Mouse (Mus musculus): ENCODE results near the gene Cdc34b. TPM values are rescaled to one million over a fixed set of nuclear protein-coding genes. Genes with fewer than 3 reads are reported as not detected.

The Cdc34b gene
- polyA plus RNA-seq, 1 experiment, result not detected

DNA sequence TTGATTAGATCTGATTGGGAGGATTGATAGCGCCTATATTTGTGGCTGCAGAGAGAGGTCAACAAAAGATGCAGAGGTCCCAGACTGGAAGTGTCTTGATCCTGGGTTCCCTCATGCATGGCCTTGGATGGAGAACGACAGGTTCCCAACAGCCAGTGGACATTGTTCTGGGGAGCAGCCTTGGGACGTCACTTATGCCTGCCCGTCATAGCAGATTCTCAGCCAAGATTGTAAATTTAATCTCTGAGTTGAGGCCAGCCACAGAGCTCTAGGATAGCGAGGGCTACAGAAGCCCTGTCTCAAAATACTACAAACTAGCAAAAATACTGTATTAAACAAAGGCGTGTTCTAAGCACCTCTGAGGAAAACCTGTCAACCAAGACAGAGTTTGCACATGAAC, 18.3 kb downstream of the Cdc34b start:
- TF ChIP-seq POLR2A (IDR thresholded peaks at IDR 0.05; ENCODE audit: control insufficient read depth, extremely low read depth, insufficient read depth, low read length, poor library complexity) (no peak), CTCF (IDR thresholded peaks at IDR 0.05; ENCODE audit: borderline replicate concordance, control insufficient read depth, extremely low read depth, insufficient read depth, low read length, poor library complexity) (no peak)
- Histone ChIP-seq H3K4me3 (ENCODE audit: control insufficient read depth, insufficient read depth, low read length) (no peak overlapping the region), H3K36me3 (ENCODE audit: control insufficient read depth, insufficient read depth, low read length) (no peaks in the 10 kb centered on the region), H3K27me3 (ENCODE audit: control insufficient read depth, insufficient read depth, low read length) (no peaks in the 10 kb centered on the region), H3K27ac (ENCODE audit: control insufficient read depth, insufficient read depth, low read length) (no peak overlapping the region), H3K4me1 (replicated peaks; ENCODE audit: control insufficient read depth, insufficient read depth, low read length) (no peaks in the 10 kb centered on the region)
- WGBS, result 90% methylated on average over 6 of the region's 6 CpGs
- no peak for DNase-seq

DNA sequence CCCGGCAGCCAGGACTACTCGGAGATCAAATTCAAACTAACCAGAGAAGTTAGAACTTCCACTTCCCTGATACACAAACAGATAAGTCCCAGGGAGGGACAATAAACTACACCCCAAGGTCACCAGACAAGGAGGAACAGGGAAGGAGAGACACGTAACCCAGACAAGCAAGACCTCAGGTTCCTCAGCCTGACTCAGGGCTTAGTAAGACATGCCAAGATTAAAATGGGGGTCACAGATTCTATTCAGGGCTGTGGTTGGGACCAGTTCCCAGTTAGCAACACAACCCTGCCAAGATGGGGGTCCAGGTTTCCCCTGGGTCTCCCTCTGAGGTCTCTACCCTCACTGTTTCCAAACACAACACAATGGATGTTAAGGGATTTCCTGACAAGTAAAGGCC, 18.8 kb downstream of the Cdc34b start:
- no peaks in the 10 kb centered on the region for H3K27me3 ChIP-seq (ENCODE audit: control insufficient read depth, insufficient read depth, low read length)
- WGBS, result 89% methylated on average over 3 of the region's 3 CpGs
- no peak for DNase-seq
- H3K36me3 ChIP-seq (ENCODE audit: control insufficient read depth, insufficient read depth, low read length), result no peaks in the 10 kb centered on the region
- no peak for TF ChIP-seq POLR2A (IDR thresholded peaks at IDR 0.05; ENCODE audit: control insufficient read depth, extremely low read depth, insufficient read depth, low read length, poor library complexity)
- TF ChIP-seq CTCF (IDR thresholded peaks at IDR 0.05; ENCODE audit: borderline replicate concordance, control insufficient read depth, extremely low read depth, insufficient read depth, low read length, poor library complexity), result no peak
- H3K27ac ChIP-seq (ENCODE audit: control insufficient read depth, insufficient read depth, low read length), result no peak overlapping the region
- H3K4me1 ChIP-seq (replicated peaks; ENCODE audit: control insufficient read depth, insufficient read depth, low read length), result no peaks in the 10 kb centered on the region
- no peak overlapping the region for H3K4me3 ChIP-seq (ENCODE audit: control insufficient read depth, insufficient read depth, low read length)

DNA sequence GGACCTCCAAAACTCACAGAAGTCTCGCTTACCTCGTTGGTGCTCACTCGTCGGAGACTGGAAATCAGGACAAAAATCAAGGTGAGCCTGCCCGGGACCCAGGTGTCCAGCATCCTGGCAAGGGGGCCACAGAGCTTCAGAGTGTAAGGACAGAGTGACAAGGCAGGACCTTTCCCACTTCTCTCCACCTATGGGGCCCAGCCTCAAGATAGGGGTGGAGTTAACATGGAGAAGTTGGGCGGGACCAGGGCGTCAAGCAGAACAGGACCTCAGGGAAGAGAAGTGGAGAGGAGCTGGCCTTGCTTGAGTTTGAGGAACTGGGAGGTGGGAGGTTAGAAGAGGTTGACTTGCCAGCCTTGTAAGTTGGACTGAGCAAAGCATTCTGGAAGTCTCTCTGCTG, 19.2 kb downstream of the Cdc34b start:
- DNase-seq, result no peak
- Histone ChIP-seq H3K27me3 (ENCODE audit: control insufficient read depth, insufficient read depth, low read length) (no peaks in the 10 kb centered on the region), H3K27ac (ENCODE audit: control insufficient read depth, insufficient read depth, low read length) (no peak overlapping the region), H3K4me1 (replicated peaks; ENCODE audit: control insufficient read depth, insufficient read depth, low read length) (no peaks in the 10 kb centered on the region), H3K4me3 (ENCODE audit: control insufficient read depth, insufficient read depth, low read length) (no peak overlapping the region), H3K36me3 (ENCODE audit: control insufficient read depth, insufficient read depth, low read length) (no peaks in the 10 kb centered on the region)
- 77% methylated on average over 7 of the region's 7 CpGs for WGBS
- no peak for TF ChIP-seq CTCF (IDR thresholded peaks at IDR 0.05; ENCODE audit: borderline replicate concordance, control insufficient read depth, extremely low read depth, insufficient read depth, low read length, poor library complexity)
- TF ChIP-seq POLR2A (IDR thresholded peaks at IDR 0.05; ENCODE audit: control insufficient read depth, extremely low read depth, insufficient read depth, low read length, poor library complexity), result no peak

DNA sequence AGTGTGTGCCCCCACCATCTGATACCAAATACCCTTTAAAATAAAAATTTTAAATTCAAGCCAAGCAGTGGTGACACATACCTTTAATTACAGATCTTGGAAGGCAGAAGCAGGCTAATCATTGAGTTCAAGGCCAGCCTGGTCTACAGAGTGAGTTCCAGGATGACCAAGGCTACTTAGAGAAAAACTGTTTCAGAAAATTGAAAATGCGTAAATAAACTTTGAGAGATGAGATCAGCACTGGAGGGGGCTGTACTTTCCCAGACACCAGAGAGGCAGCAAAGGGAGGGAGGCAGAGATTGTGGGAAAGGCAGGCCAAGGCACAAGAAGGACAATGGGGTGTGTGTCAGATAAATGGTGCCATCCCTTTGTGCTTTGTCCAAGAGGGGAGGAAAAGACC, 20.7 kb downstream of the Cdc34b start:
- DNase-seq, result no peak
- H3K27me3 ChIP-seq (ENCODE audit: control insufficient read depth, insufficient read depth, low read length), result no peaks in the 10 kb centered on the region
- no peak overlapping the region for H3K4me3 ChIP-seq (ENCODE audit: control insufficient read depth, insufficient read depth, low read length)
- 98% methylated on average over 1 of the region's 1 CpGs for WGBS
- TF ChIP-seq POLR2A (IDR thresholded peaks at IDR 0.05; ENCODE audit: control insufficient read depth, extremely low read depth, insufficient read depth, low read length, poor library complexity) (no peak), CTCF (IDR thresholded peaks at IDR 0.05; ENCODE audit: borderline replicate concordance, control insufficient read depth, extremely low read depth, insufficient read depth, low read length, poor library complexity) (no peak)
- H3K4me1 ChIP-seq (replicated peaks; ENCODE audit: control insufficient read depth, insufficient read depth, low read length), result no peaks in the 10 kb centered on the region
- no peaks in the 10 kb centered on the region for H3K36me3 ChIP-seq (ENCODE audit: control insufficient read depth, insufficient read depth, low read length)
- no peak overlapping the region for H3K27ac ChIP-seq (ENCODE audit: control insufficient read depth, insufficient read depth, low read length)

DNA sequence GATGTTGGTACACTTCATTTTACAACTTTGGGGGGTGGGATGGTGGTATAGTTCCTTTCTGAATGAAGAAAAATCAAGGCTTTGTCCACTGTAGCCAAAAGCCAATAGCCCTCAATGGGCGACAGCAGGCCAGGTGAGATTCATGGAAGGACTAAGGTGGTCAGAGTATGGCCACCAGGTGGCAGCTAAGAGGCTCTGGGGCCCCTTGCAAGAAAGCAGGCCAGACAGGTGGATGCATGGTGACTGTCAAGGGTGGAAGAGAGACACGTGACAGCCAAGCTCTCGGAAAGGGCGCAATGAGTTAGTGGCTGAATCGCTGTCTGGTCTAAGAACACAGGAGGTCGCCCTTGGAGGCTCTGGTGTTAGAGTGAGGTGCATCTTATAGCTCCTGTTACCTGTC, 21.2 kb downstream of the Cdc34b start:
- DNase-seq, result no peak
- no peak for TF ChIP-seq POLR2A (IDR thresholded peaks at IDR 0.05; ENCODE audit: control insufficient read depth, extremely low read depth, insufficient read depth, low read length, poor library complexity)
- TF ChIP-seq CTCF (IDR thresholded peaks at IDR 0.05; ENCODE audit: borderline replicate concordance, control insufficient read depth, extremely low read depth, insufficient read depth, low read length, poor library complexity), result no peak
- no peaks in the 10 kb centered on the region for H3K36me3 ChIP-seq (ENCODE audit: control insufficient read depth, insufficient read depth, low read length)
- no peaks in the 10 kb centered on the region for H3K4me1 ChIP-seq (replicated peaks; ENCODE audit: control insufficient read depth, insufficient read depth, low read length)
- no peaks in the 10 kb centered on the region for H3K27me3 ChIP-seq (ENCODE audit: control insufficient read depth, insufficient read depth, low read length)
- no peak overlapping the region for H3K27ac ChIP-seq (ENCODE audit: control insufficient read depth, insufficient read depth, low read length)
- 89% methylated on average over 6 of the region's 6 CpGs for WGBS
- no peak overlapping the region for H3K4me3 ChIP-seq (ENCODE audit: control insufficient read depth, insufficient read depth, low read length)

DNA sequence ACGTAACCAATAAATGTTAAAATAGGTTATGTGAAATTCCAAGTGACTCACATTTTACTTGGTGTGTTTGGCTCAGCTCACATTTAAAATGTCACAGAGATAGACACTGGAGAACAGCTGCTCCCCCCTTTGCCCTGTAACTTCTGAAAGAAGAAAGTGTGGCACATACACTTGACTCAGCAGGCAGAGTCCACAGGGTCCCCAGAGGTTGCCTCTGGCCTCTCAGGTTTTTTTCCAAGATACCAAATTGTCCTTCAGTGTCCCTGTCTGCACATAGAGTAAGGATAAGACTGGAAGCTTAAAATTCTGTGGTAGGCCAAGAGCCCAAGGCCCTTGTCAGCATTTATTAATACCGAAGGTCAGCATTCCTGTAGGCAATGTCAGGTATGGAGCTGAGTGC, 25.7 kb downstream of the Cdc34b start:
- Histone ChIP-seq H3K4me1 (replicated peaks; ENCODE audit: control insufficient read depth, insufficient read depth, low read length) (no peaks in the 10 kb centered on the region), H3K4me3 (ENCODE audit: control insufficient read depth, insufficient read depth, low read length) (no peak overlapping the region), H3K36me3 (ENCODE audit: control insufficient read depth, insufficient read depth, low read length) (no peaks in the 10 kb centered on the region), H3K27me3 (ENCODE audit: control insufficient read depth, insufficient read depth, low read length) (no peaks in the 10 kb centered on the region), H3K27ac (ENCODE audit: control insufficient read depth, insufficient read depth, low read length) (no peak overlapping the region)
- WGBS, result 100% methylated on average over 2 of the region's 2 CpGs
- no peak for DNase-seq
- TF ChIP-seq POLR2A (IDR thresholded peaks at IDR 0.05; ENCODE audit: control insufficient read depth, extremely low read depth, insufficient read depth, low read length, poor library complexity), result no peak
- no peak for TF ChIP-seq CTCF (IDR thresholded peaks at IDR 0.05; ENCODE audit: borderline replicate concordance, control insufficient read depth, extremely low read depth, insufficient read depth, low read length, poor library complexity)

DNA sequence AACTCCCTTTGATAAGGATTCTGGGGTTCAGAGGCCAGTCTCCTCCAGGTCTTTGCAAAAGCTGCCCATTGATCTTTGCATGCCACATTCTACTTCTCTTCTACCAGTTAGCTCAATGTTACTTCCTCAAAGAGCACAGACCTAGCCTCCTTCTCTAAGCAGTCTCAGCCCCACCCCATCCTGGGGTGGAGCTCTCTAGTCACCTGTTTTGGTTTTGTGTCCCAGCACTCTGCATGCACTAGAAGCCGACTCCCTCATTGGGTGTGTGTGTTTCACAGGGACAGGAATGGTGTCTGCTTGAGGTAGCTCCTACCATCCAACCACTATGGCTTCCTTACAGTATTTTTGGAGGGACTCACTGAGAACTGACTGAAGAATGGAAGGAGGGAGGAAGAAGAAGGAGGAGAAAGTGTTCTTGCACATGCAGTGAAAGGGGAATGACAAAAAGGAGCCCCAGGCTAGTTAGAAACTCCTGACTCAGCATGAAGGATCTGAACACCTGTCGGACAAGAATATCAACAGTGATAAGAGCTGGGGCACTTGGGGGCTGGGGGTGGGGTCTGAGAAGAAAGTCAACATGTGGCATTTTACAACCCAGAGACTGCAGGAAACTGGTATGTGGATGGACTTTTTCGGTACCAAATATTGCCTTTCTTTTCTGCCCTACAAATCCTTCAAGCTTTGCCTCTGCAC, 30.9 kb downstream of the Cdc34b start:
- TF ChIP-seq CTCF (IDR thresholded peaks at IDR 0.05; ENCODE audit: borderline replicate concordance, control insufficient read depth, extremely low read depth, insufficient read depth, low read length, poor library complexity), result no peak
- TF ChIP-seq POLR2A (IDR thresholded peaks at IDR 0.05; ENCODE audit: control insufficient read depth, extremely low read depth, insufficient read depth, low read length, poor library complexity), result no peak
- no peak overlapping the region for H3K4me3 ChIP-seq (ENCODE audit: control insufficient read depth, insufficient read depth, low read length)
- no peak for DNase-seq
- H3K36me3 ChIP-seq (ENCODE audit: control insufficient read depth, insufficient read depth, low read length), result no peaks in the 10 kb centered on the region
- no peaks in the 10 kb centered on the region for H3K27me3 ChIP-seq (ENCODE audit: control insufficient read depth, insufficient read depth, low read length)
- no peaks in the 10 kb centered on the region for H3K4me1 ChIP-seq (replicated peaks; ENCODE audit: control insufficient read depth, insufficient read depth, low read length)
- WGBS, result 69% methylated on average over 3 of the region's 3 CpGs
- H3K27ac ChIP-seq (ENCODE audit: control insufficient read depth, insufficient read depth, low read length), result no peak overlapping the region

Data from thymus, adult 2 months (tissue).